Mouse (Mus musculus): ENCODE results near the gene Cage1.

DNA sequence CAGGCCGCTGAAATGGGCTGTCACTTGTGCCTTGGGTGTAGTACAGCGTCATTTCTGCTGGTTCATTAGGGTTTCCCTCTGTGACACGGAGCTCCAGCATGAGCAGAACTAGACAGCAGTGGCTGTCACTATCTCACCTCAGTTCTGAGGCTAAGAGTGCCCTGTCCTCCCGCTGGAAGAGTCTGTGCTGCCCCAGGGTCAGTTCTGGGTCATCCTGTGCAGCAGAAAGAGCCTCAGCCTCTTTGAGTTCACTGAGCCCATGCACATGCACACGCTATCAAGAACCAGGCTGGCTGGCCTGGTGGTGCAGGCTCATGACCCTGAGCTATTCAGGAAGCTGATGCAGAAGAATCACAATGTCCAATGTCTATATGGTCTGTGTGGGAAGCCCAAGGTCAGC is 37.5 kb upstream of the Cage1 start:
- TF ChIP-seq CTCF (IDR thresholded peaks at IDR 0.05; ENCODE audit: low read depth): no peak
- TF ChIP-seq EP300 (IDR thresholded peaks at IDR 0.05; ENCODE audit: low read depth): no peak
